Mouse (Mus musculus): ENCODE results near the gene Cep128.
A peak's percentile ranks its signal among the peaks of the same experiment; 100 is the strongest.

Cep128 gene

DNA sequence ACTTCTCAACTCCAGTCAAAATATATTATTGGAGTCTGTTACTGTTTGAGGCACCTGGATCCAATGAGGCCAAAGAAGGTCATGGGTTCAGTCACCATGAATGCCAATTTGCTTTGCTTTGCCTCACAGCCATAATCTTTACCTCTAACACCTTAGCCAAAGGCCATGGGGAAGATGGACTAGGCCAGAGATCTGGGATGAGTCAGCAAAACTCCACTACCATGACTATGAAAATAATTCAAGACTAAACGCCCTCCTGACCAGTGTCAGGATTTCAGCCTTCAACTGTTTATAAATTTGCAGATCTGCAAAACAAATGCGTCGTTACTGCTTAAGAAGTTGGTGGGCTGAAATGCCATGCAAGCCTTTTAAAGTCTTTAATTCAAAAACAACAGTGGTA lies 76.5 kb downstream of the Cep128 start:
- DNase-seq (ENCODE audit: low spot score in 2 of 2), result no peak

DNA sequence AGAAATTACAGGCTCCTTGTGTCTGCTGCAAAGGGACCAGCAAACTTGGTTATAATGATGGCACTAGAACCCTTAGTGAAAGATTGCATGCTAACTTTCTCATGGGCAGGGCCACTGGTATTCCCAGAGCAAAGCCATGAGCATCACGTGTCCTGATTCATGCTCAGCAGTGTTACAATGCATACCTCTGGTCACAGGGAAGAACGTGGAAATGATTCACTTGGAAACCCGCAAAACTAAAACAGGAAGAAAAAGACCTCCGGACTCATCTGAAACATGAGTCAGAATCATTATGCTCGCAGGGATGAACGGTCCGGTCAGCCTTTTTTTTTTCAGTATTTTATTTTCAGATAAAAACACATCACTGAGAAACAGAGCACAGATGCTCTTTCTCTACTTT lies 78.4 kb downstream of the Cep128 start:
- no peak for DNase-seq (ENCODE audit: low spot score in 2 of 2)

DNA sequence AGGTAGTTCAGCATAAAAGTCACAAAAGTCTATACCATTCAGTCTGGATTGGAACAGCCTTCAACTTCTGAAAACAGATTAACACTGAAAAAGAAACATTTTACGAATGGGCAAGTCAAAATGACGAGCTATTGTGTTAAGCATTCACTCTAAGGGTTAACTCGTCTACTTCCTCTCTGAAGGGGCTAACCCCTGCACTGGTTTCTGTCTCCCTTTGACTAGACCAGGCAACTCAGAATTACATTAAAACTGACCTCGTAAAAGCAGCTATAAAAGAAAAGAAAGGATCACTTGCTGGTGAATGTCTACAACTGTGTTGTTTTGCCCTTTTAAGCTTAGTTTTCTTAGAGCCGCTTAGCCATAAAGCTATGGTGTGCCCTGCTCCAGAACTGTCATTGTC lies 79.2 kb downstream of the Cep128 start:
- no peak for DNase-seq (ENCODE audit: low spot score in 2 of 2)

DNA sequence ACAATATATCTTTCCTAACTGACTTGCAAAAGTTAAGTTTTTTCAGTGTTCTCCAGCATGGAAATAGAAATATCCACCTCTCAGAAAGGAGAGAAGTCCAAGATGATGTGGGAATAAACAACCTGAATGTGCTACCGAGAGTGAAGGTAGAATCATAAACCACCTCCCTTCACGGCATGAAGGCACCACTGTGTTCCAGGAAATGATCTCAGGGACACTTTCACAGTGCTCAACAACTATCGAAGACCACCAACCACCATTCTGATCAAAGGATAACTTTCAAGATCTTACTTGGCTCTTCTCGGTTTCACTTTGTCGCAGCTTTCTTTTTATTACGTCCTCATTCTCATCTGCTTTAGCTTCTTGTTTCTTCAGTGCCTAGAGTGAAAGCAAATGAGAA lies 85.5 kb downstream of the Cep128 start:
- DNase-seq (ENCODE audit: low spot score in 2 of 2), result no peak

DNA sequence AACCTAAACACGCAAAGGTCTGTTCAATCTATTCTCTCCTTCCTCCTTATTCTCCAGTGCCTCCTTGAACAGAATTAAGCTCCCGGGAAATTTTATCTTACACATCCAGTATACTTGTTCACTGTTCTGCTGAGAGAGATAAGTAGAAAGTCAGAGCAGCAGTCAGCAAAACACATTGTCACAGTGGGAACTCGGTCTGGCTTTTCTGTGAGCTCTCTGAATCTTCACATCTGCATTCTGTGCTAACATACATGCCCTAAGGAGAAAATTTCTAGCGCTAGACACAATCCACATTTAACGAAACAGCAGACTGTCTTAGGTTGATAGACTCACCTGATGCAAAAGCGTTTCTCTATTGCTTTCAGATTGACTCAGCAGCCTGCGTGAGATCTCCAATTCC lies 88.3 kb downstream of the Cep128 start:
- no peak for DNase-seq (ENCODE audit: low spot score in 2 of 2)

DNA sequence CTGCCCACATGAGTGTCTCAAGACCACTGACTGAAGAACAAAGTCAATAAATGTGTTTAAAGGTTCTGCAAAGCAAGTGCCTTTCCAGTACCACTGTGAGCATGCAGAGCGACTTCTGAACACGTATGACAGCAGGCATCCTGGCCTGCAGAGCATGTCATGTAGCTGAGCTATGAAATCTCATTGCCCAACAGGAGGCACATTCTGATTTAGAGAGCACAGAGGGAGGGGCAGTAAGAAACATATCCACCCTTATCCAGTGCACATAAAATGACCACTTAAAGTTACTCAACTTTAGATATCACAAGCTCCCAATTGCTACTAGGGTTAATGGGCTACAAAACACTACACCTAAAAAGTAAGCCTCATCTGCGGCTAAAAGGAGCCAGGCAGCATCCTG lies 88.8 kb downstream of the Cep128 start:
- no peak for DNase-seq (ENCODE audit: low spot score in 2 of 2)

DNA sequence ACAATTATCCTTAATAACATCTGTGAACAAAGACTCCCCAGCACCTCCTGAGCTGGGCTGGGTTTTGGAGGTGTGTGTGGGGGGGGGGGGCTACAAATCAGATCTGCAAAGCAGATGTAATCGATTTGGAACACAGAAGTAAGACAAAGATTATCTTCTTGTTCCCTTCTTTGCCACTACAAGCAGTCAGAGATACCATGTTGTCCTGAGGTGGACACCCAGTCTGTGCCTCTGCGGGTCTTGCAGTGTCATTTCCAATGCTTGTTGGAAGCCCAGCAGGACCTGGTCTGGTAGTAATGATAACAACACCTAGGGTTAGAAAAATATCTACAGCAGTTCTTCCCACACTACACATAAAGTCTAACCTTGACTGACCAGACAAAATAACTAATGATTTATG lies 110.3 kb downstream of the Cep128 start:
- DNase-seq (ENCODE audit: low spot score in 2 of 2), result no peak

DNA sequence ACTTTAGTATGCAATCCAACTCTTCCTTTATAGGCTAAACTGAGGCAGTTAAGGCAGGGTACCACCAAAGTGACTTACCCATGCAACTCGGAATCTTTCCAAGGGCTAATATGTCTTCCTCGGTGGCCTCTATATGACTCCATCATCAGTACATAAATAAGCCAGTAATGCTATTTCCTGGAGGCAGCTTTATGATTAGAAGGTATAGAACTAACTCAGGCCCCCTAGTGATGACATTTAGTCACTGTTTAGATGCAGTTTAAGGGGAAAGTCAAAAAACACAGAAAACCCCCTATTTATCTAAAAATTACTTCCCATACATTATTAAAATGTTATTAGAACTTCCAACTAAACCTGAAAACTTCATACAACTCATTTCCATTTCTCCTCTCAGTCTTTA lies 114.6 kb downstream of the Cep128 start:
- no peak for DNase-seq (ENCODE audit: low spot score in 2 of 2)

DNA sequence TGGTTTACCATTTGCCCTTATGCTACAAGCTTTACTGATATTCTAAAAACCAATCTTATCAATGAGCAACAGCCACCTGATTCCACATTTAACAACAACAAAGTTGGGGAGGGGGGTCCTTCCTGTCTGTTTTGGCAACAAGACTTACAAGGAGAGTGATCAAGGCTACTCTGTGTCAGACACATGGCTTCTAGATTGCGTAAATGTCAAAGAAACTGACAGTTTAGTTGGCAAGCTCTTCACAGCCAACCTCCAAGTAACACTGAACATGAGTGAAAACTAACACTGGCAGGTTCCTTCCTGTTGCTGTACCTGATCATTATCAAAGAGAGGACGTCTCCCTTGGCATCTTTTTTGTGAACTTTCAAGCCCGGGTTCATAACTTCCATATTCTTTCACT lies 115.2 kb downstream of the Cep128 start:
- no peak for DNase-seq (ENCODE audit: low spot score in 2 of 2)

DNA sequence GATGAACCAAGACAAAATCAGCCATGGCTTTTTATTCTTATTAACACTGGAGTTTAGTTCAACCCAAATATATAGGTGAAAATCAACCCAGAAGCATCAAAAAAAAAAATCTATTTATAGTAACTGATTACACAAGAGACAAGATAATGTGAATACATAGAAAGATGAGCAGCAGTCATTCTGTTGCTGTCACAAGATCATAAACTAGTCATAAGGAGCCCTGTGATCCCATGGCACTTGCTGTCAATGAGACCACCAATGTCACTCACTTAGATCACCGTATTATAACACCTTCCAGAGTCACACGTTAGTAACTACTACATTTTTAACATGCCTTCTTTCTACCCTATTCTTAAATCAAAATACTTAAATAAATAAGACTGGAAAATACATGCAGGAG lies 118.2 kb downstream of the Cep128 start:
- DNase-seq (ENCODE audit: low spot score in 2 of 2), result no peak

DNA sequence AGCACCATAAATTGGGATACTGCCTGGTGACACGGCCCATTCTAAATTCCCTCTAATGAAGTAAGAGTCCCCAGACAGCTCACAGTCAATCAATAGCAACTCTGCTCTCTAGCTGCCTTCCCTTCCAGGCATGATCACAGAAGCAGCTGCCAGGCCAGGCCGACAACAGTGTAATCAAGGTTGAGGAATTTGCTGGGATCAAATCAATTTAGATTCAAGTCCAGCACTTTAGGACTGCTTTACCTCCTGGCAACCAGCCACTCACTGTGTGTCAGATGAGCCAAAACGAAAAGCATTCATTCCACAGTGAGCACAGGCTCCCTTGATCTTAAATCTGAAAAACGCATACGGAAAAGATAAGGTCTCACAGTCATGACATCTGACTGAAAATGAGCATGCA lies 118.7 kb downstream of the Cep128 start:
- DNase-seq (ENCODE audit: low spot score in 2 of 2), result no peak

DNA sequence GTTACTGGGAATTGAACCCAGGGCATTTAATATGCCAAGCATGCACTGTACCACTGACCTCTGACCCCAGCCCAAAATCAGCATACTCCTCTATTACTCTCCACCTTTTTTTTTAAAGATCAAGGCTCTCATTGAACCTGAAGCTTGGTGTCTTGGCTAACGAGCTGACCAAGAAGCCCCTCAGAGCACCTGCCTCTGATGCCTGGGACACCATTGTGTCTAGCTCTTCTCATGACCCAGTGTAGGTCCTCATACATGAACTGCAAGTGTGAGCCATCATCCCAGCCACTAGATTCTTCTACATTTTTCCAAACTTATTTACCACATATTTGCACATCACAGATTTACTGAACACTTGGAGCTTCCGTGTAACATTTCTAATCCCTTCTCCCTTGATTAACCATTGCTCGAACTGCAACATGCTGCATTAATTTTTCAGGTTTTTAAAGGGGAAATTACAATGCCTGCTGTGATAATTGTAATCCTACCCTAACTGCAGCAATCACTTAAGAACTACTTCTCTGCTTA lies 119.3 kb downstream of the Cep128 start:
- DNase-seq (ENCODE audit: low spot score in 2 of 2), result no peak

DNA sequence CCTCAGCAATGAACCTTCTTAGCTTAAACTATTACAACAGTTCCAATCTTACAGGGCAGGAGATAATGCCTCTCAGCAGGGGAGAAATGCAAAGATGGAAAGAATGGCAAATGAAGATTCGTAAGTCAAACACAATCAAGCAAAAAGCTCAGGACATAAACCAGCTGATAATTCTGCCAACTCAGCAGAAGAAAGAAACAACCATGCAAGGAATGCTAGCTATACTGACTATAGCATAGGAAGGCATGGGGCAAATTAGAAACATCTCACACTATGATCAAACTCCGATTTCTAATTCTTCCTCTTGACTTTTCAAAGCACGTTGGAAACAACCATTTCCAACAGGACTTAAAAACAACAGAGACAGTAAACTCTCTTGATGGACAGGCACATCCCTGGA lies 120.5 kb downstream of the Cep128 start:
- DNase-seq (ENCODE audit: low spot score in 2 of 2), result no peak

DNA sequence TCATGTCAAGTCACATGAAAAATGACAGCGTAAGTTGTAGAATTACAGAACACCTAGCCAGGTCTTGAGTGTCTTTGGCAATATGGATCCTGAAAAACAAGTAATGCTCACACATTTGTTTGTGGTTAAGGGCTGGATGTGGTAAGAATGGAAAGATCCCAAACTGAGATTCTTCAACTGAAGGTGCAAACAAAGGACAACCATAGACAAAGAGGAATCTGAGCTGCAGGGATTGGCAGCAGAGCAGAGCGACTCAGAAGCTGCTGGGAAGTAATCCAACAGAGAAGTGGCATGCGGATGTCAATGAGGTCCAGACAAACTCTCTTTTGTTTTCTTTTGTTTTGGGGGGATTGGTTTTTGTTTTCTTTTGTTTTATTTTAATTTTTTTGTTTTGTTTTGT lies 121.4 kb downstream of the Cep128 start:
- no peak for DNase-seq (ENCODE audit: low spot score in 2 of 2)

DNA sequence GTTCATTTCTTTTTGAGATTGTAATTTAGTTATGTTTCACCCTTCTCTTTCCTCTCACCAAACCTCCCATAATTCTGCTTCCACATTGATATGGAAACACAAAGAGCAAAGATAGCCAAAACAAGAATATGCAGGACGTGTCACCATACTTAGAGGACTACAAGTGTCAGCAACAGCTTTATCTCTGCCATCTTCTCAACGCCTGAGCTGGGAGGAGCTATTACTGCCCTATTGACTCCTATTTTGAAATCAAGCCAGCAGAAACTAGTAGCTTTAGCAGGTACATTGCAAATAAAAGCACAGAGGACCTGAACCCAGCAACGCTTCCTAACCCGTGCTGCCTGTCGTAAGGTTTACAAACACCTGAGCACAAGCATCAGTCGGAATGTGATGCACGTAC lies 127.9 kb downstream of the Cep128 start:
- no peak for DNase-seq (ENCODE audit: low spot score in 2 of 2)

DNA sequence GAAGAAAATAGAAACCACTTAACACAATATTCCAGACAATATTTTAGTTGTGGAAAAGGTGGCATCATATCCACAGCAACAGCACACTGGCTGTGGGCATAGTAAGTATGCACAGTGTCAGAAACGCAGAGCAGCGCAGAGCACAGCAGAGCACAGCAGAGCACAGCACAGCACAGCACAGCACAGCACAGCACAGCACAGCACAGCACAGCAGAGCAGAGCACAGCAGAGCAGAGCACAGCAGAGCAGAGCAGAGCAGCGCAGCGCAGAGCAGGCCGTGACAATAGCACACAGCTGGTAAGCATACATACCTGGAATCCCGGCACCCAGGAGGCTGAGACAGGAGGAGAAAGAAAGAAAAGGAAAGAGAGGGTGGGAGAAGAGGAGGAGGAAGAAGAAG lies 129.4 kb downstream of the Cep128 start:
- DNase-seq (ENCODE audit: low spot score in 2 of 2), result no peak

DNA sequence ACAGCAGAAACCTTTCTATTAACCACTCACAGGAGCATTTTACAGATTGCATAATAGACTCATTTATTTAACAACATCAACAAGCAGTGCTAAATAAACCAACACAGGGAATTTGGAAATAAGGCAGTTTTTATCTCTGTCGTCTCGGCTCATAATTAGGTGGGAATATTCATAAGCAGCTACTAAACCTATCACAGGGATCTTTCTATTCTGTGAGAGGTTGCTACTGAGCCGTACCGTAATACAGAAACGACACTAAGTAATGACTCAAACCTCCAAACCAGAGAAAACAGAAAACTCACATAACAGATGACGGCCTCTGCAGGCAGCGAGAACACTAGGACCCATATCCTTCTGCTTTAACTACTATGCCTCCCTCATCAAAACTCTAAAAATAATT lies 163.6 kb downstream of the Cep128 start:
- DNase-seq (ENCODE audit: low spot score in 2 of 2), result no peak

DNA sequence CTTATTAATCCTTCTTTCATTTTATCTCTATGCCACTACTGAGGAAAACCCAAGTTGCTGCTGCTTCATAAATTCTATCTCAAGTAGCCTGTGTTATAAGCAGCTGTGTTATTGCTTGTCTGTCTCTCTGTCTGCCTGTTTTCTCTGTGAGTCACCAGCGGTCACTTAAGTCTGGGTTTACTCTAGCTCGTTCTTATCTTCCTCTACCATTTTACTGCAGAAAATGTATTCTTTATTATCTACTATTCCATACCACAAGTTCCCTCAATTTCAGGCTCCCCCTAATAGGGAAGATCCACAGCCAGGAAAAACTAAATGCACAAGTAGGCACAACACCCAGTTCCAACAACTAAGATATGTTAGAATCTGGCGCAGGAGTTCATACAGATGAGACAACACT lies 178.7 kb downstream of the Cep128 start:
- no peak for DNase-seq (ENCODE audit: low spot score in 2 of 2)

DNA sequence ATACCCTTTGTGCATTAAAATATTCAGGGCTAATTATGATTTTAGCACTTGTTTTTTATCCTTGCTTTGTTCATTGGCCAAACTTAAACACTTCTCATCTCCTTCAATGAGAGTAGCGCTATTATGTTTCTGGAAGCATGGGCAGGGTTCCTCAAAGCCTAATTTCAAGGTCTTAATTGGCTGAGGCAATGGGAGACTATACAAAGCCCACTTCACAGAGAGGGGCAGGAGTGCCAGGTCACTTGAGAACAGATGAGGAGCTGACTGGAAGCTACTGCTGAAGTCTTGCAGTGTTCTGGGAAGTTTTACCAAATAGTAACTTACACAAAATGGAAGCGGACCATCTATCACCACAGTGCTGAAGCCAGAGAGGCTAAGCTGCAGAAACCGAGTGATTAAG lies 179.9 kb downstream of the Cep128 start:
- no peak for DNase-seq (ENCODE audit: low spot score in 2 of 2)

DNA sequence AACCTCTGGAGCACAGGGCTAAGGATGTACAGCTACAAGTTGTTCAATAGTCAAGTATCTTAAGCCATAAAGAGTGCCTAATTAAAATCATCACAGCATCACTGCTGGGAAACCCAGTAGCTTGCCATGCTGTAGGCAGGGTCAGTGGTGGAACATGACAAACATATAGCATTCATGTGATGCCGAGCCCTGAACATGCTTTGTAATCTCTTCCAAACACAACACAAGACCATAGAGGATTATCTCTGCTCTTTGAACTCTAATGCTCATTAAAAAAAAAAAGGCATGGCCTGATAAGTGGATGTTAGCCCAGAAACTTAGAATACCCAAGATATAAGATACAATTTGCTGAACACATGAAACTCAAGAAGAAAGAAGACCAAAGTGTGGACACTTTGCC lies 181.7 kb downstream of the Cep128 start:
- DNase-seq (ENCODE audit: low spot score in 2 of 2), result no peak

DNA sequence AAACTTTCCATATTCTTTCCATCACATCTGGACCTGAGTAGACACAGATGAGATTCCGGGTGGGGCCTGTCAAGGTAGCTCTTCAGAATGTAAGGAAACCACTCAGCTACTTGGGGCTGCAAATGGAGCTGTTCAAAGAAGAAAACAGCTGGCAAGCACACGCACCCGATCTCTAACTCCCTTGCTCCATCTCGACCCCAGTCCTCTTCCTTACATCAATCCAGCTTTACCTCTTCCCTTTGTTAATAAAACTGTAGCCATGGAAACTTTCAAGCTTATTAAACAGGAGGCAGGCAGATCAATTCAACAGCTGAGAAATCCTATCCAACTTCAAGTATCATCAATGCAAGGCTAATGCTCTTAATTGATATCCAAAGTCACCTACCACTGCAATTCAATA lies 195.1 kb downstream of the Cep128 start:
- no peak for DNase-seq (ENCODE audit: low spot score in 2 of 2)

DNA sequence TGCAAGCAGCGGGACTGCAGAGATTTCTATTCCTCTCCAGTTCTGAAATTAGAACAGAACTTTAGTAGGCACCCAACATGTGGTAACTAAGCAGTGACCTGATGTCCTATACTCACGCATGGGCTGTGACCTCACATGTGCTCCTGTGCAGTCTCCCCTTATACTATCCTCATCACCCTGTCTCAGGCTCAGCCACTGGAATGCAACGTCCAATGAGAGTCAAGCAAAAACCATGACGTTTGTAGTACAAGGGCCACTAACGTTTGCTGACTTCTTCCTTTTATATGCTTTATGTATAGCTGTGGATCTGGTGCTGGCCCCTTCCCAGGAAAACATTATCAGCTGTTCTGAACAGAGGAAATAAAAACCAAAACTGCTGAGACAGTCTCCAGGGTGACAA lies 198.6 kb downstream of the Cep128 start:
- no peak for DNase-seq (ENCODE audit: low spot score in 2 of 2)

DNA sequence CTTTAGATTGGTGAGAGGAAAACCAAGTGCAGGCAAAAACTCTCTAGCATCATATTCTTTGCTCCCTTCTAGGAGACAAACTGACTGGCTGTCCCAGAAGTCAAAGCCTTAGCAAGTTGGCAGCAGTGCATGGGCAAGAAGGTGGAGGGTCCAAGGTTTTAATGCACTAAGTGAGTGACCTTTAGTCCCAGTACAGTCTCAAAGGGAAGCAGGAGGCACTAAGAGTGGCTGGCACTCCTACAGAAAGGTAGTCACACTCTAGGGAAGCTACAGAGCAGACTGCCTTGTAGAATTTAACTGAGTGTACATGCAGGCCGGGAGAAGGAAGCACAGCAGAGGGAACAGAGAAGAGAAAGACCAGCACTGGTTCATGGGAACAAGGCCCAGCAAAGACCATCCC lies 199.6 kb downstream of the Cep128 start:
- DNase-seq (ENCODE audit: low spot score in 2 of 2), result no peak

DNA sequence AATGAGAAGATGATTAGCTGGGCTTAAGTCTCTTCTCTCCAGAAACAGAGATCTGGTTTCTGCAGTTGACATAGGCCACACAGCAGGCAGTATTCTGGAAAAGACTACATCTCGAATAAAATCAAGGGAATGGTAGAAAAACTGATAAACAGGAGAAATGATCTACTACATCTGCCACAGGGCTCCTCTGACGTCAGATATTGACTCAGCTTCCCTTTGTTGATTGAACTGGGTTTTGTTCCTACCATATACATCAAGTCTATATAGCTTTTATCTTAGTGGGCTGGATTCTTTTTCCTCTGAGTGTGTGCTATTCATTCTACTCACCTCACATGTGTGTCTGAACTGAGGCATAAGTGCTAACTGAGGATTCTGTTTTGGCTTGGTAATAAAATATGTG lies 200.3 kb downstream of the Cep128 start:
- no peak for DNase-seq (ENCODE audit: low spot score in 2 of 2)

DNA sequence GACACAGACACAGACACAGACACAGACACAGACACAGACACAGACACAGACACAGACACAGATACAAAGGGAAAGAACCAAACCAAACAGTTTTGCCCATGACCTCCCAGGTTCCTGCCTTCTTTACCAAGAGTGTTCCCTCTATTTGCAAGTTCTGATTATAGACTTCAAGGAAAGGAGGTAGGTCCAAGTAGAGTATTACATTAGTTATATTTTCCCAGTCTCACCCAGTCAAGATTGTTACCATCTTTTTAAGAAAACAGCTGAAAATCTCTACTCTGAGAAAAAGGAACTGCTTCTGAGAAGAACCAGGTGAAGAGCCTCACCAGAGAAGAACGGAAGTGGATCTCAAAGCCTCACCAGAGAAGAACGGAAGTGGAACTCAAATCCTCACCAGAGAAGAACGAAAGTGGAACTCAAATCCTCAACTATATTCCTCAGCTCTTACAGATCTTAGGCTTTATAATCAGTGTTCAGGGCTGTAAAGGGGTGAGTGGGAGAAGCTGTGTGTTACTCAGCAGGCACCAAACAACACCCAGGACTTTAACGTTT lies 200.8 kb downstream of the Cep128 start:
- peak; percentile 10 to 29 for DNase-seq (ENCODE audit: low spot score in 2 of 2)

Measured in spleen, postnatal 36 days (tissue).